Mouse (Mus musculus) thymus, postnatal 0 days (tissue): ENCODE measurements around the gene Olfr525. TPM values are rescaled to one million over a fixed set of nuclear protein-coding genes. Genes with fewer than 3 reads are reported as not detected.

Source experiments
- DNase-seq: peaks from one replicate; pipeline ENCODE4 v3.0.0-alpha.2; 2015; ENCODE audit warnings: low spot score
- polyA plus RNA-seq: library from polyadenylated mRNA; unstranded; fragments of >200 nt; fragmentation: Nextera tagmentation; extraction: Ambion mirVana; gene quantifications from 2 replicates; pipeline ENCODE4 v1.2.1, GENCODE M21; 2015

The Olfr525 gene
- 0.03 and 0.08 TPM in 2 replicates for polyA plus RNA-seq

DNA sequence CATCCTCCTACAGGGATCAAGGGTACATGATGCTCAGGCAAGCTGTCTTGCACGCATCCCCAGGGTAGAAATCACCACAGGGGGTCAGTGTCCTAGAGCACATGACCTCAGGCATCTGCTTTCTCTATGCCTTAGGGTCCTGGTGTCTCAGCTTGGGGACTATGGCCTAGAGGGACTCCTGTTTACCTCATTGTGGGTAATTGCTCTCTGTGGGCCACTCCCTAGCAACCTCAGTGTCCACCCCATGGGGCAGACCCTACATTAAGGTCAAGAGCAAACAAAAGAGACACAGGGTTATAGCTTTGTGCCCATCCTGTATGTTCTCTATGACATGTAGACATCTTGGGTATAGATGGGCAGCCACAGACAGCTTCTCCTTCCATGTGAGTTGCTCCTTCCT, at the start of gene Olfr525:
Gene Olfr525, plus strand, starts transcription at position 301 of the 400 bp plus-strand sequence.
- DNase-seq, result peak; percentile 35

DNA sequence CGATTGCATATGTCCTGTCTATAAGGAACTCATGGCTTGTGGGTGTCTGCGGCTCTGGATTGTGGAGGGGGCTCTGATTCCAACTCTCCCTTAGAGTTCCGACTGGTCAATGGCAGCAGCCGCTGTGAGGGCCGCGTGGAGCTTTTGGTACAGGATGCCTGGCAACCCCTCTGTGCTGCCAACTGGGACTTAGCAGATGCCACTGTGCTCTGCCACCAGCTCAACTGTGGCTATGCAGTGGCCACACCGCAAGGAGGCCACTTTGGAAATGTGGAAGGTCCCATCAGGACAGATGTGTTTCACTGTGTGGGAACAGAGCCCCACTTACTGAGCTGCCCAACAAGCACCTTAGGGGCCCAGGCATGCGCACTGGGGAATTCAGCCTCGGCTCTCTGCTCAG, 24.9 kb upstream of the Olfr525 start:
- DNase-seq, result no peak

DNA sequence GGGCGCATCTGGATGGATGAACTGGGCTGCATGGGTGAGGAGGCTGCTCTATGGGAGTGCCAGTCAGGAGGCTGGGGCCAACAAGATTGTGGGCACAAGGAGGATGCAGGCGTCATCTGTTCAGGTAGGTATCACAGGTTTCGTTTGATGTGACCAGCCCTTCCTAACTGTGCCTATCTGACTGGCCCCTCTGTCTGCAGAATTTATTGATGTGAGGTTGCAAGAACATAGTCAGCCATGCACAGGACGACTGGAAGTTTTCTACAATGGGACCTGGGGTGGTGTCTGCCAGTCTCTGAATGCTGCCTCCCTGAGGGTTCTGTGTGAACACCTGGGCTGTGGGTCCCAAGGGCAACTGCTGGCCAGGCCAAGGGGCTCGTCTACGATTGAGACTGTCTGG, 23.8 kb upstream of the Olfr525 start:
- no peak for DNase-seq

DNA sequence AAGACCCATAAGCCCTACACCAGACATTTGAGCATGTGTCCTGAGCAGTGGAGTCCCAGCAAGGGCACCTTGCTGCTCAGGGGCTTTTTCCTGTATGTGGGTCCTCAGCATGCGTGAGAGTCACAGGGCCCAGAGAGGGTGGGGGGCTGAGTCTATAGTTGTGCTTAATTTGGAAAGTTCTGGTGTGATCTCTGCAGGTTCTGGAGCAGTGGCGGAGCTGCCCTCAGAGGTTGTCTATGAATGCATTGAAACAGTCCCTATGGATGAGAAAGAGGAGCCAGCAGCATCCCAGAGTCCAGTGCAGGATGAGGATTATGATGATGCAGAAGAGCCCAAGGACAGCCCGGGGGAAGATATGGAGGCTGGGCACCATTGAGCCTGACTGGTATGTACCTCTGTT, 21.2 kb upstream of the Olfr525 start:
- no peak for DNase-seq

DNA sequence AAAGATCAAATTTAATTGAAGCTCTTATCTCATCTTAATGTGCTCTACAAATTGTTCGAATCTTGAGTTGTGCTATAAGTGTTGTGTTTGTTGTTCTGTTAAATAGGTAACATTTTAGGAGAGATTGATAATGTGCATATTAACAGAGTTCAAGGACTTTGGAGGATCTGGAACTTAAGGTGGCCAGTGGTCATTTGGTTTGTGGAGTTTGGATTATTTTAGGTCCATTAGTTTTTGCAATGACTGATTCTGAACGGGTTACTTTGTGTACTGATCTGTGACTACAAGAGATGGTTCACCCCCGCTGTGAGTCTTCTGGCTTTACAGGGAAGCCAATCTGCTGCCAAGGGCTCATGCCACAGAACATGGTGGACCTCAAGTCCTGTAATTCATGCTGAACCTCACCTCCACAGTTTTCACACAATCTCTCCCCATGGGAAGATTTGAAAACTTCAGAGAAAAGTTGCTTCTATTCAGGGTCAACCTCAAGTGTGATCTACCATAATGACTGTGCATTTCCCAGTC, 735 bp upstream of the Olfr525 start:
- DNase-seq, result no peak

DNA sequence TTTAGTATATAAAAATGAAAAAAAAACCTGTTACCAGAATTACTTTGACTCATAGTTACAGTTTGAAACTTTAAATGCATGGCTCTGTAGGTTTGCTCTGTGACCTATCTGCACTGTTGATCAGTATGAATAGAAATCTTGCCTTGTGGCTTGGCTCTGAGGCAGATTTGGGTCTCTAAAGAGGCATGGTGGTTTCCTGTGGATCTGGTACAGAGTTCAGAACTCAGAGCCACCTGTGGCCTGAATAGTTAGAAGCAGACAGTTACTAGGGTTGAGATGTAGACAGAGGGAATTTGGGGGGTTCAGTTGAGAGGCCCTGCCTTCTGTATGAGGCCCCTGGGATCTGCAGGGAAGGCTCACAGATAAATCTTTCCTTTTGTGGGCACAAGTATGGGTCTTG, 477 bp downstream of the Olfr525 start:
- peak; percentile 84 for DNase-seq

DNA sequence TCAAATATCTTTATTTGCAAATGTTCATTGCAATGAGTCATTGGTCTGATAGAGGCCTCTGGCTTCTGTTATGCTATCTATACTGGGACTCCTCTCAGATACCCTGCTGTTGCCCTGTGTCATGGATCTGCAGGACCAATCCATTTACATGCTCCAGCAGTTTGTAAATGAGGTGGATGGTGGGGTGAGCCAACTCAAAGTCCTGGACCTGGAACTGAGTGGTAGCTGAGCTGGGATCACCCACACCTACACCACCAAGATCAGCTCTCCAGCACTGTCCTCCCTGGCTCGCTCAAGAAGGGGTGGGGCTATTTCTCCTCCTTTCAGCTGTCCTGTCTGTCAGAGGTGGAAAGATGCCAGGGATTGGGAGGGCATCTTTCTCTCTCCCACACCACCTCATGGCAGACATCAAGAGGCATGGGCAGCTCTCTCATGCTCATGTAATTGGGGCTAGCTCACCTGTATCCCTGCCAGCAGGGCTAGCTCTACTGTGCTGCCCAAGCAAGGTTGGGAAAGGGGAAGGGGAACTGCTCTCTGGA, 9.2 kb downstream of the Olfr525 start:
- DNase-seq, result no peak

DNA sequence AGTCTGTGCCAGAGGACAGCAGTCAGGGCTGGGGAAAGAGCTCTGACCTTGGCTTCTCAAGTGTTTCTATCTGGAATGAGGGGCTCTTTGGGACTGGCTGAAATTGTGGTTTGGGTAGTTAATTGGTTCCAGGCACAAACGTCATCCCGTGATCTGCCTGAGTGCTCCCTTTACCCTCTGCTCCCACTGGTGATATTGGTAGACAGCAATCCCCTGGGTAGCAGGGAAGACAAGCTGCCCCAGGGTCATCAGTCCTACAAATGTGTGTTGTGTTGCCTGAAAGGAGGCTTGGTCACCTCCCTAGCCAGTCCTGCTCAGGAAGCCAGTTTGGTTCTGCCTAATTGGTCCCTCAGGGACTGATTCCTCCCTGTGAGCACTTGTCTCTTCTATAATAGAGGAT, 13.1 kb downstream of the Olfr525 start, which contains the start of gene Olfr527:
Gene Olfr527, plus strand, starts transcription at position 301 of the 400 bp plus-strand sequence.
- no peak for DNase-seq

DNA sequence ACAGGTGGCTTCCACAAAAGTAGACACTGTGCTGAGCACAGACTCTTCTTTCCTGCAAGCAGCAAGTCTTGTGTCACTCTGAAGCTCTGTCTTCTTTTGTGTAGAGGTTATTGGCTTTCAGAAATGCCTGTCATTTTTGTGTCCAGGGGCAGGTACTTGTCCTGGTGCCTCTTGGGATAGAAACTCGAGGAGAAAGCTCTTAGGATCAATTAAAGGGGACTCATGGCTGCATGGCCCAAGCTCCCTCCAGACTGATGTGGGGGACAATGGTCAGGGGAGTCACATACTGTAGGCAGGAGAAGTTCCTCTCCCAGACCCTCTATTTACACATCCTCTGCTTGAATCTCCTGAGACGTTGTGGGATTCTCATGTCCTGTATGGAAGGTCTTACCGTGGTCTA, 40.9 kb downstream of the Olfr525 start, which contains the start of gene Olfr60:
Gene Olfr60, minus strand, starts transcription at position 101 of the 400 bp plus-strand sequence.
- DNase-seq, result no peak

DNA sequence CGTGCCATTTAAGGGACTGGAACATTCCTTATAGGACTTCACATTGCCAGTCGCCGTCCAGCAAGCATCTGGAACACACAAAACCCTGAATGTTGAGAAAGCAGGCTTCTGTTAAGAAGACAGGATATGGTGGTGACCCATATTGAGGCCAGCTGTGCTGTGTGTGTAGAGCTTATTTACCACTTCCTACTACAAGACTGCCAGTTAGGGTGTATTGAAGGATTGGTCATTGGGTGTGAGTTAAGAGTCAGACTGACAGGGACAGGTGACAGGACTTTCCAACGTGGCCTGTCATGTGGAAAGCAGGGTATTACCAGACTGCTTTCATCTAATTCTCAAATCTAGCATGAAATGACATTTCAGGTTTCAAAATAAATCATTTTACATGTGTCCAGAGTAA, 53.6 kb downstream of the Olfr525 start:
- peak; percentile 79 for DNase-seq

DNA sequence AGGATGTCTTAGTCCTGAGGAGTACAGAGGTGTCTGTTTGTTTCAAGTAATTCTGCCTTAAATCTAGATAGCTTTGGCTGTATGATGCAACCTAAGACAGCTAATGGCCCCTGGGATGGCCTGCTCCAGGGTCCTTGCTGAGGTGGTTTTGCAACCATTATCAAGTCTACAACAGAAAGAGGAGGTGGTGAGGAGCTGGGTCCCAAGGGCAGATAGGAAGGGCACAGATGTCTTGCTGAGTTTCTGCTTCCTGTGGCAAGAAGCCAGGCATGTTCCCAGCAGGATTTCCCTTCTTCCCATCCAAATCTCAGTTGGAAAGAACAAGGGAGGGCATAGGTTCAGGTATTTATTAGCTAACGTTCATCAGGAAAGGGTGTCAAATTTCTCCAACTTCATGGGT, 55.6 kb downstream of the Olfr525 start, which contains the start of gene Olfr530:
Gene Olfr530, minus strand, starts transcription at position 101 of the 400 bp plus-strand sequence.
- peak; percentile 25 for DNase-seq

DNA sequence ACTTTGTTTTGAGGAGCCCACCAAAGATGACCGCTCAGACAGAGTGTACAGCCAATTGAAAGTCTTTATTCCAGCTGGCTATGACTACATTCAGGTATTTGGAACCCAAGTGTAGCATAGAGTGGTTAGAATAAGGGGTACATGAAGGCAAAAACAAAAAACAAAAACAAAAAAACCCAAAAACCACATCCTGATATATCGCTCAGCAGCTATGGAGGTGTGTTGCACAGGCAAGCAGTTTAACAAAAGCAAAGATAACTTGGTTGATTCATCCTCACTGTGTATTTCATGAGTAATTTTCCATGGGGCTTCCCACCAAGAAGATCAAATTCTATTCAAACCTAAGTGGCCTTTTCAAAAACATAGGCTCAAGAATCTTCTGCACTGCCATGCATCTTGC, 56.3 kb downstream of the Olfr525 start:
- peak; percentile 80 for DNase-seq

Other genes with a start within 250 kb of the Olfr525 start
- 0.44 and 0.52 TPM in 2 replicates for gene Caly, start 238.3 kb upstream of the Olfr525 start, polyA plus RNA-seq
- gene Prap1, start 227.5 kb upstream of the Olfr525 start, polyA plus RNA-seq, result 1.5 and 2.3 TPM in 2 replicates
- gene Fuom, start 218.4 kb upstream of the Olfr525 start, polyA plus RNA-seq, result 27.8 and 28.6 TPM in 2 replicates
- gene Paox, start 205.1 kb upstream of the Olfr525 start, polyA plus RNA-seq, result 26.8 and 28.8 TPM in 2 replicates
- 95.0 and 102 TPM in 2 replicates for gene Echs1, start 204.4 kb upstream of the Olfr525 start, polyA plus RNA-seq
- gene Mtg1, start 183.3 kb upstream of the Olfr525 start, polyA plus RNA-seq, result 32.1 and 33.1 TPM in 2 replicates
- gene Sprn, start 166.0 kb upstream of the Olfr525 start, polyA plus RNA-seq, result 0.06 and 0.07 TPM in 2 replicates
- not detected in 2 replicates for gene Olfr522, start 156.1 kb upstream of the Olfr525 start, polyA plus RNA-seq
- 0.08 TPM in 2 replicates for gene Olfr523, start 147.6 kb upstream of the Olfr525 start, polyA plus RNA-seq
- 1.1 and 1.3 TPM in 2 replicates for gene Olfr524, start 114.9 kb upstream of the Olfr525 start, polyA plus RNA-seq
- gene Cd163l1, start 102.6 kb upstream of the Olfr525 start, polyA plus RNA-seq, result 40.2 and 40.6 TPM in 2 replicates
- gene 5830411N06Rik, start 73.6 kb upstream of the Olfr525 start, polyA plus RNA-seq, result 26.5 and 34.2 TPM in 2 replicates
- gene Olfr527, start 13.2 kb downstream of the Olfr525 start, polyA plus RNA-seq, result 0.06 TPM in 1 of 2 replicates, not detected in the other
- gene Olfr60, start 40.8 kb downstream of the Olfr525 start, polyA plus RNA-seq, result not detected in 2 replicates
- gene Olfr530, start 55.5 kb downstream of the Olfr525 start, polyA plus RNA-seq, result 0.21 TPM in 1 of 2 replicates, not detected in the other
- 0.05 and 0.08 TPM in 2 replicates for gene Olfr531, start 82.1 kb downstream of the Olfr525 start, polyA plus RNA-seq
- gene Olfr532, start 100.8 kb downstream of the Olfr525 start, polyA plus RNA-seq, result not detected in 2 replicates
- not detected in 2 replicates for gene Olfr533, start 142.5 kb downstream of the Olfr525 start, polyA plus RNA-seq
- gene Olfr535, start 163.4 kb downstream of the Olfr525 start, polyA plus RNA-seq, result not detected in 2 replicates
- not detected in 2 replicates for gene Olfr536, start 186.5 kb downstream of the Olfr525 start, polyA plus RNA-seq
- not detected in 2 replicates for gene Olfr538, start 247.0 kb downstream of the Olfr525 start, polyA plus RNA-seq